Mouse (Mus musculus) ovary, adult 2 months (tissue): Measurements from ENCODE around the gene Hist1h2bc. TPM values are rescaled to one million over a fixed set of nuclear protein-coding genes. Genes with fewer than 3 reads are reported as not detected.

Experiments used
- polyA plus RNA-seq: library from polyadenylated mRNA; depleted of rRNA; stranded (reverse); fragments of >200 nt; gene quantifications from 2 replicates; pipeline ENCODE4 v1.2.3, GENCODE M21; 2012; rRNA removed

The Hist1h2bc gene
- 251 and 289 TPM in 2 replicates for polyA plus RNA-seq

DNA sequence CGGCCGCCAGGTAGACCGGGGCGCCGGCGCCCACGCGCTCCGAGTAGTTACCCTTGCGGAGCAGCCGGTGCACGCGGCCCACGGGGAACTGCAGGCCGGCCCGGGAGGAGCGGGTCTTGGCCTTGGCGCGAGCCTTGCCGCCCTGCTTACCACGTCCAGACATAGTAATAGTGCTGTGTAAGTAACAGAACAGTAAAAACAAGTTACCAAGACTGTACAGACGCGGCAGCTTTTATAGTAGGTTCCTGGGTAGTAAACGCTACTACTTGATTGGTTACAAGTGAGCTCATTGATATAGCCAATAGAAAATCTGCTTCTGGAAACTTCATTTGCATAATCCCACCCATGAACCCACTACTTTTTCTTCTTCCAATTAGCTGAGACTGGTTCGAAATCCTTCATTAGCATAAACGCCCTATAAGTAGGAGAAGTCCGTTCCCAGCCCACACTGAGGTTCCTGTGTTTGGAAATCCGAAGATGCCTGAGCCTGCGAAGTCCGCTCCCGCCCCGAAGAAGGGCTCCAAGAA is at the start of gene Hist1h2bc, which contains the start of gene Hist1h2ac:
Gene Hist1h2bc, plus strand, starts transcription at position 445 of the 527 bp plus-strand sequence.
Gene Hist1h2ac, minus strand, starts transcription at position 194 of the 527 bp plus-strand sequence.

DNA sequence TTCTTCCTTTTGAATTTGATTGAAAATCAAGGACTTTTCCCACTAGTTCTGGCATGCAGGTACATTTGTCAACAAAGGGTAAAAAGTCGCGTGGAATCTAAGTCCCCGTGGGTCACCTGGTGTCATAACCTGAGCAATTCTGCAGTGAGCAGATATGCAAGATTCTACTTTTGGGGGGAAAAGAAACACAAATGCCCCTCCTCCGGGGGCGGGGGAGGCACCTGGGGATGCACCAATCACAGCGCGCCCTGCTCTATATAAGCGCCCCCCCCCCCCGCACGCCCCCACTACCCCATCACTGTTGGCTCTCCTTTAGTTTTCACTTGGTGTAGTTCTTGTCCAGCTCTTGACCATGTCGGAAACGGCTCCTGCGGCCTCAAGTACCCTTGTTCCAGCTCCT is 11.5 kb downstream of the Hist1h2bc start, which contains the start of gene Hist1h1t:
Gene Hist1h1t, plus strand, starts transcription at position 301 of the 400 bp plus-strand sequence.

GRCm38 (mm10) chr13:23698300-23698693 is 14.3 kb downstream of the Hist1h2bc start, which contains the start of gene Hist1h4c:
TSS of gene Hist1h4c (minus strand) at chr13:23698454.

GRCm38 (mm10) chr13:23710374-23711089 is 26.5 kb downstream of the Hist1h2bc start, which contains the start of gene Hfe:
TSS of gene Hfe (minus strand) at chr13:23710854.

DNA sequence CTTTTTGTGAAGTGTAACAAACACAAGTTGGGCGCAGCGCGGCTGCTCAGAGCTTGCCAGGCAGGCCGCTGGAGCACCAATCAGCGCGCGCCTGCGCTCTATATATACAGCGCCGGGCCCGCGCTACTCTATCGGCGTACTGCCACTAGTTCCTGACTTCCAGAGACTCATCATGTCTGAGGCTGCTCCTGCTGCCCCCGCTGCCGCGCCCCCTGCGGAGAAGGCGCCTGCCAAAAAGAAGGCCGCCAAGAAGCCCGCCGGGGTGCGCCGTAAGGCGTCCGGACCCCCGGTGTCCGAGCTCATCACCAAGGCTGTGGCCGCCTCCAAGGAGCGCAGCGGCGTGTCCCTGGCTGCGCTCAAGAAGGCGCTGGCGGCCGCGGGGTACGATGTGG is 54.7 kb downstream of the Hist1h2bc start, which contains the start of gene Hist1h1c:
Gene Hist1h1c, plus strand, starts transcription at position 132 of the 392 bp plus-strand sequence.

Other genes with a start within 250 kb of the Hist1h2bc start
- gene Btn1a1, start 218.3 kb upstream of the Hist1h2bc start, polyA plus RNA-seq = 0.05 TPM in 1 of 2 replicates, not detected in the other
- gene Btn2a2, start 195.3 kb upstream of the Hist1h2bc start, polyA plus RNA-seq = not detected in 2 replicates
- gene Hist1h4h, start 153.1 kb upstream of the Hist1h2bc start, polyA plus RNA-seq = 61.1 and 64.4 TPM in 2 replicates
- gene Hist1h2af, start 150.3 kb upstream of the Hist1h2bc start, polyA plus RNA-seq = 294 and 1,013 TPM in 2 replicates
- 48.3 and 64.0 TPM in 2 replicates for gene Hist1h3g, start 148.8 kb upstream of the Hist1h2bc start, polyA plus RNA-seq
- 5.4 and 6.9 TPM in 2 replicates for gene Hist1h2bh, start 140.8 kb upstream of the Hist1h2bc start, polyA plus RNA-seq
- 11.5 and 15.6 TPM in 2 replicates for gene Hist1h3f, start 140.1 kb upstream of the Hist1h2bc start, polyA plus RNA-seq
- gene Hist1h4f, start 132.6 kb upstream of the Hist1h2bc start, polyA plus RNA-seq = 11.2 and 13.2 TPM in 2 replicates
- gene Hist1h1d, start 130.9 kb upstream of the Hist1h2bc start, polyA plus RNA-seq = 0.21 and 0.27 TPM in 2 replicates
- 47.5 and 78.7 TPM in 2 replicates for gene Hist1h3e, start 121.8 kb upstream of the Hist1h2bc start, polyA plus RNA-seq
- gene Hist1h2ae, start 113.0 kb upstream of the Hist1h2bc start, polyA plus RNA-seq = 24.2 and 35.8 TPM in 2 replicates
- 52.2 and 87.2 TPM in 2 replicates for gene Hist1h2bg, start 112.8 kb upstream of the Hist1h2bc start, polyA plus RNA-seq
- gene Hist1h2bf, start 110.0 kb upstream of the Hist1h2bc start, polyA plus RNA-seq = 15.9 and 25.7 TPM in 2 replicates
- 17.3 and 24.2 TPM in 2 replicates for gene Hist1h2ad, start 109.8 kb upstream of the Hist1h2bc start, polyA plus RNA-seq
- gene Hist1h3d, start 108.4 kb upstream of the Hist1h2bc start, polyA plus RNA-seq = 18.4 and 28.3 TPM in 2 replicates
- gene Hist1h4d, start 102.6 kb upstream of the Hist1h2bc start, polyA plus RNA-seq = 10.1 and 14.2 TPM in 2 replicates
- 2.6 and 3.4 TPM in 2 replicates for gene Hist1h2be, start 63.1 kb upstream of the Hist1h2bc start, polyA plus RNA-seq
- gene Hist1h1e, start 61.6 kb upstream of the Hist1h2bc start, polyA plus RNA-seq = 2.3 and 2.7 TPM in 2 replicates
- gene Hist1h2ac, start 251 bp upstream of the Hist1h2bc start, polyA plus RNA-seq = 2.6 and 3.1 TPM in 2 replicates
- not detected in 2 replicates for gene Hist1h1t, start 11.6 kb downstream of the Hist1h2bc start, polyA plus RNA-seq
- gene Hist1h4c, start 14.3 kb downstream of the Hist1h2bc start, polyA plus RNA-seq = 9.0 and 13.0 TPM in 2 replicates
- gene Hfe, start 26.7 kb downstream of the Hist1h2bc start, polyA plus RNA-seq = 11.5 and 18.9 TPM in 2 replicates
- gene Hist1h1c, start 54.6 kb downstream of the Hist1h2bc start, polyA plus RNA-seq = 35.1 and 42.3 TPM in 2 replicates
- 43.8 and 64.9 TPM in 2 replicates for gene Hist1h3c, start 61.4 kb downstream of the Hist1h2bc start, polyA plus RNA-seq
- gene Hist1h2bb, start 62.5 kb downstream of the Hist1h2bc start, polyA plus RNA-seq = 18.2 and 27.3 TPM in 2 replicates
- gene Hist1h2ab, start 66.9 kb downstream of the Hist1h2bc start, polyA plus RNA-seq = 36.8 and 63.0 TPM in 2 replicates
- gene Hist1h3b, start 68.1 kb downstream of the Hist1h2bc start, polyA plus RNA-seq = 36.8 and 58.4 TPM in 2 replicates
- gene Hist1h4b, start 72.8 kb downstream of the Hist1h2bc start, polyA plus RNA-seq = 6.5 and 10.1 TPM in 2 replicates
- 17.5 and 20.9 TPM in 2 replicates for gene Hist1h4a, start 77.0 kb downstream of the Hist1h2bc start, polyA plus RNA-seq
- gene Hist1h3a, start 78.2 kb downstream of the Hist1h2bc start, polyA plus RNA-seq = 37.1 and 48.7 TPM in 2 replicates
- 0.79 and 1.0 TPM in 2 replicates for gene Hist1h1a, start 79.5 kb downstream of the Hist1h2bc start, polyA plus RNA-seq
- 0.09 TPM in 1 of 2 replicates, not detected in the other for gene Trim38, start 85.7 kb downstream of the Hist1h2bc start, polyA plus RNA-seq
- 0.09 TPM in 1 of 2 replicates, not detected in the other for gene Slc17a2, start 122.8 kb downstream of the Hist1h2bc start, polyA plus RNA-seq
- not detected in 2 replicates for gene Slc17a3, start 155.2 kb downstream of the Hist1h2bc start, polyA plus RNA-seq
- not detected in 2 replicates for gene Slc17a1, start 183.6 kb downstream of the Hist1h2bc start, polyA plus RNA-seq
- gene Slc17a4, start 230.8 kb downstream of the Hist1h2bc start, polyA plus RNA-seq = 0.09 TPM in 1 of 2 replicates, not detected in the other
- not detected in 2 replicates for gene Hist1h2ba, start 250.0 kb downstream of the Hist1h2bc start, polyA plus RNA-seq